Mouse (Mus musculus) MEL (cell line): ENCODE measurements around the gene Rars. TPM values are rescaled to one million over a fixed set of nuclear protein-coding genes. Genes with fewer than 3 reads are reported as not detected.

Source experiments
- DNase-seq: peaks from one replicate; pipeline ENCODE4 v3.0.0; 2011; ENCODE audit warnings: low read depth, low spot score
- H3K27ac ChIP-seq: 2 replicates; pipeline ENCODE4 v1.5.1; 2012; ENCODE audit warnings: low read depth, mild to moderate bottlenecking, control low read depth, low read length, moderate library complexity; ENCODE audit not compliant: control insufficient read depth
- H3K27me3 ChIP-seq, 2 experiments: fragments of 150-350 bp in 1 of 2; sonication (generic) in 1 of 2; 2 replicates each; pipeline ENCODE4 v1.6.1; 2012; ENCODE audit warnings: low read length in 2 of 2, mild to moderate bottlenecking in 2 of 2, improper control_type of control experiment in 1 of 2, moderate library complexity in 1 of 2; ENCODE audit not compliant: insufficient read depth in 2 of 2, control insufficient read depth in 1 of 2
- H3K36me3 ChIP-seq, 2 experiments: 2 replicates each; pipeline ENCODE4 v1.6.1; 2012 to 2014; ENCODE audit warnings: low read length in 2 of 2, improper control_type of control experiment in 1 of 2, inconsistent platforms in 1 of 2, mild to moderate bottlenecking in 1 of 2; ENCODE audit not compliant: insufficient read depth in 2 of 2, control insufficient read depth in 1 of 2
- H3K4me1 ChIP-seq, 2 experiments: fragments of 150-350 bp in 1 of 2; sonication (generic) in 1 of 2; 2 replicates each; pipeline ENCODE4 v1.6.1; 2012; ENCODE audit warnings: low read length in 2 of 2, improper control_type of control experiment in 1 of 2, mild to moderate bottlenecking in 1 of 2; ENCODE audit not compliant: insufficient read depth in 2 of 2, control insufficient read depth in 1 of 2
- H3K4me3 ChIP-seq, 2 experiments: fragments of 150-350 bp in 1 of 2; sonication (generic) in 1 of 2; 2 replicates each; pipeline ENCODE4 v1.5.1; 2012; ENCODE audit warnings: low read depth in 2 of 2, low read length in 2 of 2, mild to moderate bottlenecking in 2 of 2, moderate library complexity in 2 of 2, control low read depth in 1 of 2, improper control_type of control experiment in 1 of 2; ENCODE audit not compliant: control insufficient read depth in 1 of 2, insufficient read depth in 1 of 2
- H3K79me2 ChIP-seq: 2 replicates; pipeline ENCODE4 v1.6.1; 2012; ENCODE audit warnings: mild to moderate bottlenecking, low read length, moderate library complexity; ENCODE audit not compliant: control insufficient read depth, poor library complexity, insufficient read depth
- H3K9ac ChIP-seq: 2 replicates; pipeline ENCODE4 v1.6.1; 2012; ENCODE audit warnings: low read depth, mild to moderate bottlenecking, control low read depth, low read length, moderate library complexity; ENCODE audit not compliant: control insufficient read depth, poor library complexity, severe bottlenecking
- H3K9me3 ChIP-seq: fragments of 150-350 bp; sonication (generic); replicated peaks from 2 replicates; pipeline ENCODE4 v1.6.1; 2012; ENCODE audit warnings: mild to moderate bottlenecking, low read length, improper control_type of control experiment, moderate library complexity; ENCODE audit not compliant: insufficient read depth
- CTCF ChIP-seq, 3 experiments: IDR thresholded peaks in 2 of 3; conservative IDR thresholded peaks in 1 of 3; 2 replicates each; pipeline ENCODE4 v1.5.1; 2011 to 2012; ENCODE audit warnings: low read length in 3 of 3, low read depth in 2 of 3, mild to moderate bottlenecking in 2 of 3, improper control_type of control experiment in 1 of 3, inconsistent platforms in 1 of 3, mixed read lengths in 1 of 3, moderate library complexity in 1 of 3; ENCODE audit not compliant: control insufficient read depth in 1 of 3, insufficient read depth in 1 of 3, poor library complexity in 1 of 3, severe bottlenecking in 1 of 3
- ELF1 ChIP-seq: IDR thresholded peaks from 2 replicates; pipeline ENCODE4 v1.6.1; 2014; ENCODE audit warnings: low read depth, mild to moderate bottlenecking, inconsistent platforms, low read length, improper control_type of control experiment, moderate library complexity
- GABPA ChIP-seq: IDR thresholded peaks from 2 replicates; pipeline ENCODE4 v1.6.1; 2012; ENCODE audit warnings: low read depth, mild to moderate bottlenecking, inconsistent platforms, low read length, improper control_type of control experiment, moderate library complexity
- JUND ChIP-seq: IDR thresholded peaks from 2 replicates; pipeline ENCODE4 v1.6.1; 2011; ENCODE audit warnings: low read depth, mild to moderate bottlenecking, improper control_type of control experiment, low read length
- KAT2A ChIP-seq: conservative IDR thresholded peaks from 2 replicates; pipeline ENCODE4 v1.6.1; 2012; ENCODE audit warnings: low read depth, low read length, improper control_type of control experiment, inconsistent platforms
- MAX ChIP-seq: IDR thresholded peaks from 2 replicates; pipeline ENCODE4 v1.6.1; 2011; ENCODE audit warnings: low read length, improper control_type of control experiment
- MAZ ChIP-seq: IDR thresholded peaks from 2 replicates; pipeline ENCODE4 v1.6.1; 2012; ENCODE audit warnings: low read depth, mild to moderate bottlenecking, inconsistent platforms, low read length, improper control_type of control experiment
- MYC ChIP-seq: IDR thresholded peaks from 2 replicates; pipeline ENCODE4 v1.6.1; 2011; ENCODE audit warnings: low read depth, mild to moderate bottlenecking, low read length, improper control_type of control experiment, moderate library complexity
- NRF1 ChIP-seq: IDR thresholded peaks from 2 replicates; pipeline ENCODE4 v1.6.1; 2014; ENCODE audit warnings: low read depth, mild to moderate bottlenecking, inconsistent platforms, low read length, improper control_type of control experiment, moderate library complexity; ENCODE audit not compliant: poor library complexity, insufficient read depth, severe bottlenecking
- POLR2AphosphoS2 ChIP-seq: IDR thresholded peaks from 2 replicates; pipeline ENCODE4 v1.6.1; 2011; ENCODE audit warnings: low read length, improper control_type of control experiment
- RCOR1 ChIP-seq: IDR thresholded peaks from 2 replicates; pipeline ENCODE4 v1.6.1; 2012; ENCODE audit warnings: low read depth, mild to moderate bottlenecking, inconsistent platforms, low read length, improper control_type of control experiment
- ZNF384 ChIP-seq: IDR thresholded peaks from 2 replicates; pipeline ENCODE4 v1.6.1; 2012; ENCODE audit warnings: low read depth, mild to moderate bottlenecking, inconsistent platforms, low read length, improper control_type of control experiment
- polyA plus RNA-seq, 2 experiments: library from polyadenylated mRNA; stranded (reverse) in 1 of 2; unstranded in 1 of 2; fragments of >175 nt in 1 of 2; fragments of >200 nt in 1 of 2; gene quantifications; 2 replicates each; pipeline versions ENCODE4 v1.2.1 to v1.2.4; 2012; ENCODE audit warnings: low replicate concordance in 2 of 2, low read depth in 1 of 2; ENCODE audit not compliant: insufficient read length in 2 of 2, insufficient read depth in 1 of 2, missing spikeins in 1 of 2
- total RNA-seq: library from RNA; depleted of rRNA; stranded (reverse); fragments of 300-350 nt; gene quantifications from 2 replicates; pipeline ENCODE4 v1.2.3, GENCODE M21; 2012

The Rars gene
- total and polyA plus RNA-seq, 3 experiments: 193 to 396 (median 251) TPM

GRCm38 (mm10) chr11:35788443-35788842 lies 45.9 kb downstream of the Rars start:
- H3K4me3 ChIP-seq: no peak overlapping the region
- H3K36me3 ChIP-seq: peaks cover 0 to 34% of the 10 kb centered on the region in 2 experiments; a peak in 2 of 4 replicates
- H3K27me3 ChIP-seq: no peaks in the 10 kb centered on the region
- TF ChIP-seq ELF1 (no peak), MYC (no peak), MAX (no peak), NRF1 (no peak), POLR2AphosphoS2 (no peak)
- no peak overlapping the region for H3K9ac ChIP-seq
- H3K79me2 ChIP-seq: no peaks in the 10 kb centered on the region
- no peak overlapping the region for H3K27ac ChIP-seq
- DNase-seq: no peak
- no peaks in the 10 kb centered on the region for H3K9me3 ChIP-seq
- no peaks in the 10 kb centered on the region for H3K4me1 ChIP-seq

- DNase-seq: peak; percentile 47
- no peak overlapping the region for H3K27ac ChIP-seq
- TF ChIP-seq CTCF (IDR thresholded peaks at IDR 0.05 in 2 of 3, conservative IDR thresholded peaks at IDR 0.05 in 1 of 3; ENCODE audit: control insufficient read depth in 1 of 3, insufficient read depth in 1 of 3, low read depth in 2 of 3, low read length in 3 of 3, poor library complexity in 1 of 3, severe bottlenecking in 1 of 3) (peak; percentile 9 to 33 (median 14); a peak in 3 of 6 replicates), ZNF384 (peak; percentile 63), JUND (no peak), MAZ (no peak), KAT2A (no peak), RCOR1 (no peak)
- TF ChIP-seq, all 39 proteins: peak for 2
- Histone ChIP-seq H3K36me3 (peaks cover 0 to 50% of the 10 kb centered on the region in 2 experiments; a peak in 2 of 4 replicates), H3K9ac (no peak overlapping the region), H3K79me2 (no peaks in the 10 kb centered on the region), H3K4me3 (no peak overlapping the region), H3K9me3 (no peaks in the 10 kb centered on the region), H3K27me3 (no peaks in the 10 kb centered on the region), H3K4me1 (no peaks in the 10 kb centered on the region)
Observed at GRCm38 (mm10) chr11:35784537-35784936, 49.8 kb downstream of the Rars start.

- no peaks in the 10 kb centered on the region for H3K79me2 ChIP-seq
- no peak overlapping the region for H3K27ac ChIP-seq
- H3K4me1 ChIP-seq: no peaks in the 10 kb centered on the region
- no peaks in the 10 kb centered on the region for H3K27me3 ChIP-seq
- no peak overlapping the region for H3K9ac ChIP-seq
- no peak for DNase-seq
- H3K36me3 ChIP-seq: peaks cover 0 to 52% of the 10 kb centered on the region in 2 experiments; a peak in 2 of 4 replicates
- H3K4me3 ChIP-seq: no peak overlapping the region
- no peaks in the 10 kb centered on the region for H3K9me3 ChIP-seq
- TF ChIP-seq GABPA: no peak
- TF ChIP-seq ZNF384: peak; percentile 9; the same call in 1 of the 2 replicates
Observed at GRCm38 (mm10) chr11:35784002-35784401, 50.3 kb downstream of the Rars start.
